ENCODE assay signal across 15 mouse cellular contexts in the genomic region with DNA sequence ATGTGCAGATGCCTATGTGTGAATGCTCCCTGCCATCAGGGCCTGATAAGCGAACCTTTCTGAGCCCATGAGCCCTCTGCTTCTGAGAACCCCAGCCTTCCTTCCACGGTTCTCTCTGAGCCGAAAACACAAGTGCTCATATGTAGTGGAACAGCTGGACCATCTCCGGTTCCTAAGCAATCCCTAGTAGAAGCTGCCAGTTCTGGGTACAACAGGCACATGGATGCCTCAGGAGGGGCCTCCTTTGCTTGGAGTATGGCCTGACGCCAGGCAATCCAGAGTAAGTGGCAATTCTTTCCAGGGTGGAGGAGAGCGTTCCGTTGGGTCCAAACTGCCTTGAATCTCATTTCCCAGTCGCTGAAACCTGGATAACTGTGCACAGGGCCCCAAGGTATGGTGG.
DNase-seq lines count a peak whose midpoint lies in the region; ATAC-seq and TF ChIP-seq lines count a peak whose summit lies in the region.
"Had no signal": no experiment of that assay in that cellular context is flagged by ENCODE, and none has a peak within 500 bp of the region (broad histone marks: within the 10 kb centered on the region; RNA-seq: fewer than 3 reads in every experiment).

No protein-coding gene starts in this region.

- peak; percentile 38 for DNase-seq in midbrain, postnatal 0 days (ENCODE audit: low spot score)
- peak; percentile 75 to 82 for DNase-seq in layer of hippocampus, adult 18-20 months (ENCODE audit: low spot score in 2 of 2)
- DNase-seq in left cerebral cortex, postnatal 14 days (ENCODE audit: low spot score in 2 of 2) = peak; percentile 67 to 89
- peak; percentile 71 for DNase-seq in telencephalon, adult 2 months (ENCODE audit: low read depth, low spot score)
- DNase-seq in gastrocnemius, adult 18-20 months (ENCODE audit: low spot score) = no peak
- no peak for DNase-seq in spleen, postnatal 36 days (ENCODE audit: low spot score in 2 of 2)
- DNase-seq: gastrocnemius, postnatal 36 days; thymus, adult 2 months had no signal

- no peak overlapping the region for H3K4me2 ChIP-seq in midbrain, postnatal 0 days (ENCODE audit: low read depth, low read length, poor library complexity, severe bottlenecking)
- H3K4me2 ChIP-seq in midbrain, embryonic 15.5 days = no peak overlapping the region
- H3K4me2 ChIP-seq in heart, embryonic 11.5 days = no peak overlapping the region
- H3K4me2 ChIP-seq: heart, embryonic 15.5 days; kidney, embryonic 15.5 days had no signal

- H3K9ac ChIP-seq in midbrain, postnatal 0 days (replicated peaks; ENCODE audit: low read length, poor library complexity, severe bottlenecking) = no peak overlapping the region
- H3K9ac ChIP-seq in midbrain, embryonic 15.5 days = no peak overlapping the region
- no peak overlapping the region for H3K9ac ChIP-seq in heart, embryonic 11.5 days (ENCODE audit: low read depth, low read length)
- H3K9ac ChIP-seq: heart, embryonic 15.5 days; kidney, embryonic 15.5 days; liver, embryonic 14.5 days had no signal

- H3K36me3 ChIP-seq in midbrain, postnatal 0 days (ENCODE audit: insufficient read depth, low read length) = no peaks in the 10 kb centered on the region
- H3K36me3 ChIP-seq in midbrain, embryonic 15.5 days (replicated peaks) = no peaks in the 10 kb centered on the region
- H3K36me3 ChIP-seq in heart, embryonic 11.5 days (ENCODE audit: control insufficient read depth, insufficient read depth, low read length) = no peaks in the 10 kb centered on the region
- H3K36me3 ChIP-seq: heart, embryonic 15.5 days; kidney, embryonic 15.5 days; limb, embryonic 10.5 days had no signal

- no peaks in the 10 kb centered on the region for H3K9me3 ChIP-seq in midbrain, postnatal 0 days (ENCODE audit: low read length)
- H3K9me3 ChIP-seq in midbrain, embryonic 15.5 days = no peaks in the 10 kb centered on the region
- no peaks in the 10 kb centered on the region for H3K9me3 ChIP-seq in heart, embryonic 11.5 days (replicated peaks; ENCODE audit: control insufficient read depth, low read length)
- H3K9me3 ChIP-seq: heart, embryonic 15.5 days; kidney, embryonic 15.5 days; limb, embryonic 10.5 days had no signal

- ATAC-seq in midbrain, postnatal 0 days (ENCODE audit: low FRiP score) = no peak
- ATAC-seq in midbrain, embryonic 15.5 days (replicated peaks) = no peak
- no peak for ATAC-seq in heart, embryonic 11.5 days (replicated peaks; ENCODE audit: insufficient number of reproducible peaks, low FRiP score, low TSS enrichment)

- peaks cover 7% of the 10 kb centered on the region for H3K4me1 ChIP-seq in midbrain, postnatal 0 days (ENCODE audit: insufficient read depth, low read length)
- H3K4me1 ChIP-seq in midbrain, embryonic 15.5 days = peaks cover 6% of the 10 kb centered on the region
- H3K4me1 ChIP-seq in heart, embryonic 11.5 days (ENCODE audit: control insufficient read depth, insufficient read depth, low read length) = no peaks in the 10 kb centered on the region
- H3K4me1 ChIP-seq: heart, embryonic 15.5 days; limb, embryonic 10.5 days had no signal

- H3K27ac ChIP-seq in midbrain, postnatal 0 days (ENCODE audit: low read depth, low read length) = no peak overlapping the region
- no peak overlapping the region for H3K27ac ChIP-seq in midbrain, embryonic 15.5 days
- H3K27ac ChIP-seq in heart, embryonic 11.5 days (ENCODE audit: low read depth, low read length) = no peak overlapping the region
- H3K27ac ChIP-seq: heart, embryonic 15.5 days; kidney, embryonic 15.5 days; limb, embryonic 10.5 days; liver, embryonic 14.5 days had no signal

- H3K27me3 ChIP-seq in midbrain, postnatal 0 days (ENCODE audit: insufficient read depth, low read length) = no peaks in the 10 kb centered on the region
- no peaks in the 10 kb centered on the region for H3K27me3 ChIP-seq in midbrain, embryonic 15.5 days (replicated peaks)
- H3K27me3 ChIP-seq in heart, embryonic 11.5 days (ENCODE audit: control insufficient read depth, insufficient read depth, low read length) = peaks cover 74% of the 10 kb centered on the region
- H3K27me3 ChIP-seq: CH12.LX; kidney, embryonic 15.5 days had no signal

- no peak for TF ChIP-seq CTCF in midbrain, postnatal 0 days (IDR thresholded peaks at IDR 0.05)

- intact Hi-C loops in left cerebral cortex, postnatal 14 days (cut with DNase I) = loop anchor here (5.0 kb wide), 1 partner anchor 132 kb away; the partner anchor contains the start of gene Lrfn2

- H3K4me3 ChIP-seq in midbrain, postnatal 0 days (ENCODE audit: low read depth, low read length) = no peak overlapping the region
- no peak overlapping the region for H3K4me3 ChIP-seq in midbrain, embryonic 15.5 days
- H3K4me3 ChIP-seq in heart, embryonic 11.5 days (ENCODE audit: low read depth, low read length) = no peak overlapping the region
- H3K4me3 ChIP-seq: heart, embryonic 15.5 days; kidney, embryonic 15.5 days; limb, embryonic 10.5 days had no signal

- WGBS in midbrain, postnatal 0 days = 86% methylated on average over 8 of the region's 8 CpGs
- 79% methylated on average over 8 of the region's 8 CpGs for WGBS in midbrain, embryonic 15.5 days
- WGBS in heart, embryonic 11.5 days (ENCODE audit: insufficient replicate concordance) = 74% methylated on average over 8 of the region's 8 CpGs

Comparison
In these comparisons a context has a peak if more than half of its experiments do, and no peak if none do; other contexts are left out.
1. DNase-seq: peak in midbrain, postnatal 0 days (single experiment), layer of hippocampus, adult 18-20 months (2 of 2), left cerebral cortex, postnatal 14 days (2 of 2) and telencephalon, adult 2 months (single experiment); none in gastrocnemius, adult 18-20 months (single experiment) and spleen, postnatal 36 days (0 of 2).